Mouse (Mus musculus) brain, embryonic 14.5 days (tissue): ENCODE measurements at regions not wholly inside any gene's neighbourhood (a gene's known extent, or its start where the extent isn't known, plus 50 kb on each side); places are given as distances from the start of the nearest gene placed in this dataset.

Experiments
- DNase-seq: peaks from one replicate; pipeline ENCODE4 v3.0.0-alpha.2; 2011; ENCODE audit warnings: low read depth
- CTCF ChIP-seq: fragments of 200-500 bp; IDR thresholded peaks from 2 replicates; pipeline ENCODE4 v1.5.1; 2012; ENCODE audit warnings: inconsistent platforms, mild to moderate bottlenecking, moderate library complexity, borderline replicate concordance; ENCODE audit not compliant: insufficient read depth, insufficient read length; ENCODE audit errors: extremely low read depth
- POLR2A ChIP-seq: fragments of 200-500 bp; IDR thresholded peaks from 2 replicates; pipeline ENCODE4 v1.6.1; 2012; ENCODE audit warnings: mild to moderate bottlenecking, inconsistent platforms, borderline replicate concordance; ENCODE audit not compliant: poor library complexity, insufficient read depth, insufficient read length, severe bottlenecking; ENCODE audit errors: extremely low read depth

DNA sequence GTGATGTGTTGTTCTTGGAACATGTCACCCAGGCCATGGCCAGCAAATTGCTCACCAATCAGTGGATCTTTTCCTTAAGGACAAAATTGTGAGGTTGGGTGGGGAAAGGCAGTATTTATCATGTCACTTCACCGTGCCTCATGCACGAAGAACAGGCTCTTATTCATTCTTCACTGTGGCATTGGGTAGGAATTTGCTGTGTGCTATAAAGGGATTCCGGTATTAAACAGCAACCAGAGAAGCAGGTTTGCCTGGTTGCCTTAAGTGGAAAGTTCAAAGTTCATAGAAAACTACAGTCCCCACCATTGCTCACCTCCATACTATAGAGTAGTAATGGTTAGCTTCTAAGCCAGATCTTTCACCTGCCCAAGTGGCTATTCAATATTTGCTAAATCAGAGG lies 270.8 kb downstream of the Pax3 start:
- no peak for DNase-seq
- TF ChIP-seq POLR2A (no peak), CTCF (no peak)

DNA sequence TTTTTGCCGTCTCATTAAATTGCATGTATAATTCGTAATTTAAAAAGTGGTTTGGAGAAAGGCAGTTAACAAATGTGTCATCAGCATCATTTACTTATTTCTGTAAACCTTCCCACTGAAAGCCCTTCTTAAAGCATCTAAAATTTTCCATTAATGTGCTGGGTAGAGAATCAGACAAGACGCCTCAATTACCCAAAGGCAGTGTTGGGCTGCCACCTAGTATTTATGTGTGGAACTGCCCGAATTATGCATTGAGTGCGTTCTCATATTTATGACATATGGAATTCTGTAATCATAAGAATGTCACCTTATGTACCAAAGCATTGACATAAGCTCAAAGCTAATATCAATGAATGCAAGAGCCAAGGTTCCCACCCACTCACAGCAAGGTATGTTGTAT lies 300.7 kb downstream of the Pax3 start:
- DNase-seq = peak; percentile 86
- no peak for TF ChIP-seq POLR2A
- peak; percentile 76; the same call in 1 of the 2 replicates for TF ChIP-seq CTCF

DNA sequence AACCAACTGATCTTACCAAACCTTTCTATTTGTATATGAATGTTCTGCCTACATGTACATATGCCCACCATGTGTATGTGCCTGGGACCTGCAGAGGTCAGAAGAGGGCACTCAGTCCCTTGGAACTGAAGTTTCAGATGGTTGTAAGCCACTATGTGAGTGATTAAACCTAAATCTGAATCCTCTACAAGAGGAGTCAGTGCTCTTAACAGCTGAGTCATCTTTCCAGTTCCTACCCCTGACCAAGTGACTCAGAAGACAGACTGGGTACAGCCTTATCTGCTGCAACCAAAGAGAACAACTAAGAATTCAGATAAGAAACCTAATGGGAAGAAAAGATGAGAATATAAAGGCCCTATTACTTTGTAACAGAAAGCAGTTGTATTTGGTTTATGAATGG lies 317.9 kb downstream of the Pax3 start:
- no peak for TF ChIP-seq CTCF
- DNase-seq = no peak

DNA sequence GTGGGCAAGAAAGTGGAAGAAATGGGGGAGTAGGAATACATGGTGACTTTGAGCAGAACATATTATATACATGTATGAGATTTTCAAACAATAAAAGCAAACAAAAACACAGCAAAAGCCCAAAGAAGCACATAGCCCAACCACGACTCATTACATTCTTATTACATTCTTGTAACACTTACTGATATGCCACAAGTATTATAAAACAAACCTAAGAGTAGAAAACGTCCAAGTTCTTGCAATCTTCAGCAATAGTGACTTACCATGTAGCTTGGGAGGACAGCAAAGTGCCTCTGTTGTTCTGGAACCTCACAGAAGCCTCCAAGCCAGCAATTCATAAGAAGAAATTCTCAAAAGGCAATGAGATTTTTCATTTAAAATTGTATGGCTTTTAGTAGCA lies 326.8 kb downstream of the Pax3 start:
- no peak for DNase-seq
- TF ChIP-seq CTCF (no peak), POLR2A (no peak)

DNA sequence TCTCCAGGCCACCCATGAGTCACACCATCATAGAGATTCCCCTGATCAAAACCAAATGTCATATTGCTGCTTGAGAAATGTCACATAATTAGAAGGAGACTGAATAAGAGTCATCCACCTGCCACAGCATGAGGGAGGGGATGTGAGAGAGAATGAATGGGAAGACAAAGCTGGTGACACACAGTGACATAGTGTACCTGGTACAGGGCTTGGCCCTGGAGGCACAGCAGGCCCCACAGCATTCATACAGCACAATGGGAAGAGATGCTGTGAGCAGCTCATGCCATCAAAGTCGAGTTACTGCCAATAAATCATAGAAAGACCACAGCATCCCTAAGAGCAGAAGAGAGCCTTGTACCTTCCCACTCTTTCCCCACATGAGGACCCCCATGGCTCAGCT lies 327.8 kb downstream of the Pax3 start:
- DNase-seq = peak; percentile 74
- TF ChIP-seq CTCF = no peak
- no peak for TF ChIP-seq POLR2A

DNA sequence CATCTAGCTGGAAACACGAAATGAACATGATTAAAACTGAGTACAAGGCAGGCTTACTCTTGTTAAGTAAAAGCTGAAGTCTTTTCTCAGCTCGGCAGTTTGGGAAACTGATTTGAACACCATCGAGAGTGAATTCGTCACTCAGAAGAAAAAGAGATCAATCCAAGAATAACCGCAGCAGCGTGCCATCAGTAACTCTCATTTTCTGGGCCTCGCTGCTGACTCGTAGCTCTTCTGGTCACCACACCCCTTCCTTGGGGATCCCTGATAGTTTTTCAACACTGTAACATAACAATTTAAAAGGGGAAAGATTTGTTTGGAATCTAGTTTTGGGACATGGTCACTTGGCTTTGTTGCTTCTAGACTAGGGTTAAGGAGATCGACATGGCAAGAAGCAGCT lies 337.0 kb downstream of the Pax3 start:
- DNase-seq = no peak
- TF ChIP-seq POLR2A (no peak), CTCF (no peak)

DNA sequence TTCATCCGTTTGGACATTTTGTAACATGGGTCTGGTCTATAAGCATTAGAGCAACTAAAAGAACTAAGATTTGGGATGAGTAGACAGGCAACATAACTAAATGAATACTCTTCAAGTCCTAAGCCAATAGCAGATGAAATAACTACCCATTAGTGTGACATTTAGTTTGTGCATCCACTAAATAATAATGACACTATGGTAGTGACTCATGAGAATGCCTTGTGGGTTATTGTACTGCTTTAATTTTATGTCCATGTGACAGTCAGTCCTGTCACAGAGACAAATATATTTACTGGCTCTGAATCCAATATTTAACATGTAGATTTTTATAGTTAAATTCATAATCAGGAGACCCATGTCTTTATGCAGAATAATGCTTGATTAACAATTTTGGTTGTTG lies 339.5 kb upstream of the Epha4 start:
- DNase-seq = no peak
- no peak for TF ChIP-seq POLR2A
- TF ChIP-seq CTCF = no peak

DNA sequence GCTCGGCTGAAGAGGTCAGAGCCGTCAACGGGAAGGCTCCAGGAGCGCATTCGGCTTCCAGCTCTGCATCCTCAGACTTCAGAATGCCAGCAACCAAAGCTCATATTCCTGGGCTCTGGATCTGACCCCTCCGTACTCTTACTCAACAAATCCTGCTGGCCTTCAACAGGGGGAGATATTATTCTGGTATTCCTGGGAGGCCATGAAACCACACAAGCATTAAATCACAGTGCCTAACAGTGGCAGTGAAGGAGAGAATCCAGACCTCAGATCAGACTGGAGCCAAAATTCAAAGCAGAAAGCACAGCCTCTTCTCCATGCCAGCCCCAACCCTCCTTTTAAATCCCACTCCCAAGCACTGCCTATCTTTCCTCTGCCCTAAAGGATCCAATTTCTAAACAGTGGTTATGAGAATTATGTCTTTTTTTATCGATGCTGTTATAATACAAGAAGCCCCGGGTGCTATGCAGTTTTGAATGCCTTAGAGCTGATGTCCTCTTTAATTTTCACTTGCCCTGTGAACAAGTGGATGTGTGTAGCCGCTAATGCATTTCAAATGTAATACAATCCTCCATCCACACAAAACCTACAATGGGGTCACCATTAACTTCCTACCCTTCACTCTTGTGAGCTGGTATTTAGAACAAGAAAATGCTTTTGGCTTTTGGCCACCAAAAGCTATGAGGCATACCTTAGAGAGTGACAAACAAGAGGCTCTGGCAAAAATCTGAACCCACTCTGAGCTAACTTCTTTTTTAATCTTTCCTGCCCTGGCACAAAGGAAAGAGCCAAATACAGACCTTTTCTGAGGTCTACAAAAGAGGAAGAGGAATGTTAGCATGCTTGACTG lies 333.1 kb upstream of the Epha4 start:
- TF ChIP-seq POLR2A (no peak), CTCF (no peak)
- peak; percentile 33 for DNase-seq

DNA sequence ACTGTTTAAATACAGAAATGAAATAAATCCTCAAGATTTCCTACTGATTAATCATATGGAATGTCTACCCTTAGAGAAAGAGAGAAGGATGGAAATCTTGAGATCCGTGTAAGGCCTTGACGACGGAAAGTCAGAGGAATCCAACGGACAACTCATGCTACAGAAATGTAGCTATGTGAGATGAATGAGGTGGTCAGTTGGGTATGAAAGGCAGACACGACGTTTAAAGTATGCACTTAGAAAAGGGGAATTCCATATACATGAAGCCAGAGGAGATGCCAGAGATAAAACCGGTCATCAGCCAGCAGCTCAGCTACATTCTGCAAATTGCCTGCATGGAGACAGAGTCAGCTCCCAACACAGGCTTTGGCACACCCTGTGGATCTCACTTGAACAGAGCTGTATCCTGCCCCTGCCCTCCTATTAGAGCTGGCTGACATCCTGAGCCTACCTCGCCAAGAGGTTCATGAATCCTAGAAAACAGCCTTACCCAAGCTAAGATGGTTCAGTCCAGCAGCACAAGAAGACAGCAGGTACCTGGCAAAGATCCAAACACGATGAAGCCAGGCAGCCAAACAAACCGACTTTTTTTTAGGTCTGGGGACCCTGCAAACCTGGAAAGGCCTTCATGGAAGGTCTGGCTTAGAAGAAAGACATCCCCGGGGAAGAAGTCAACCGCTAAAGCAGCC lies 331.3 kb upstream of the Epha4 start:
- DNase-seq = peak; percentile 70
- no peak for TF ChIP-seq POLR2A
- TF ChIP-seq CTCF = no peak

DNA sequence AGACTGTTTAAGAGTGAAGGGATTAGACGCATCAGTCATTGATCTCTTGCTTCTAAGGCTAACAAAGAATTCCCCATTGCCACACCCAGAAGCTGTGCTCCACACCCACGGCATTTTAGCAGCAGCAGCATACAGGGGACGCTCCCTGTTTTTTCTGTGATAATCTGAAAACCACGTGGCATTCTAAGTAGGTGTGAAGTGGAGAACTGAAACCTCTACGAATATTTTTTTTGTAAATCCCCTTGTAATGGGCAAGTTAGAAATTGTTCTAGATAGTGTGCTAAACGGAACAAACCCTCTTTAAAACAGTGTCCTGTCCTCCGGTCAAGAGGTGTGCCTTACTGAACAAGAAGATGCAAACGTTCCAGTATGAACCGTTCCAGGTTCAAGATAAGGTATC lies 325.8 kb upstream of the Epha4 start:
- DNase-seq = no peak
- TF ChIP-seq POLR2A = no peak
- no peak for TF ChIP-seq CTCF

DNA sequence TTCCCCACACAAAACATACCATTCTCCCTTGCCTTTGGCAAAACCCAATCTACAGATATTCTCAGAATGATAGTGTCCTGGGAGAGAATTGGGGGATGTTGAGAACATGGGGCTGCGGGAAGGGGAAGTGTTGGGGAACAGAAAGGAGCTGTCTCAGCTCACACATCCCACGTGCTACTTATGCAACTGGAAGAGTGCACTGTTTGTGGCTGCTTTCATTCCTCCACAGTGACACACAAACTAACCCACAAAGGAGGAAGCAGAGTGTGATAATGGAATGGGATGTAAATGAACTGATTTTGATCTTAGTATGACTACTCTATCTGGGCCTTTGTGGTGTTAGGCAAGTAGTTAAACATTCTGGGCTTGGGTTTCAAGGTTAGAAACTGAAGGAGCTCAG lies 317.3 kb upstream of the Epha4 start:
- no peak for DNase-seq
- TF ChIP-seq POLR2A = no peak

DNA sequence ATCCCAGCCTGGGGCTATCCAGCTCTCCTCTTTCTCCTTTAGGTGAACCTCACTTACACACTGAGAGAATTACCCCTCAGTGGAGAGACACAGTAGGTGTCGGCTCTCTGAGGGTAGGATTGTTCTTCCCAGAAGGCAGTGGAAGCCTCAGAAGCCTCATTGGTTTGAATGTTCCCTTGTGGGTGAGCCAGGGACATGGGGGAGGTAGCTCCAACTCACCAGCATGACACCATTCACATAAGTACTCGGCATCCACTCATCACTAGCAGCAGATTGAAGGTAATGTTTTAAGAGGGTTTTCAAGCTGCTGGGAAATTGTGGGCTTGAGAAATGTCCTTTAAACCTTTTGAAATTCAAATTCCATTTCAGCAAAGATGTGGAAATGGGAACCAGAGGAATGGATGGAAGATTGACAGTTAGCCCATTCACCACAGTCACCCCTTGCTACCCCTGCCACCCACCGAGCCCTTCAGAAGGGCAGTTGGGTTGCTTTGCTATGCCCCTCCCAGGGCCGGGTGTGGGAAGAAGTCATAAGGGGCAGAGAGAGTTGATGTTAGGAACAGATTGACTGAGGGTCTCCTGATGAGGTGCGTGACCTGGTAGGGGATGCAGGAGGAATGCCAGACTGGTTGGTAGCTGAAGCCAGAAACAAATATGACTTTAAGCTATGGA lies 310.0 kb upstream of the Epha4 start:
- DNase-seq = peak; percentile 71

More for the DNA sequence above, 310.0 kb upstream of the Epha4 start:
- TF ChIP-seq CTCF = no peak
- no peak for TF ChIP-seq POLR2A
